Mouse (Mus musculus): ENCODE data around the gene Vmn1r159.
"Not testable (repeated sequence)": the region's sequence is repeated elsewhere in the genome, so short reads cannot be mapped to it uniquely, and the experiment has no call there.

Vmn1r159 gene

GRCm38 (mm10) chr7:22843505-22843904 is at the start of gene Vmn1r159:
Gene Vmn1r159 (minus strand): TSS chr7:22843605.
- not testable (repeated sequence) for DNase-seq (ENCODE audit: low spot score)

- DNase-seq (ENCODE audit: low spot score): not testable (repeated sequence)
These were observed 27.5 kb upstream of the Vmn1r159 start, which contains the start of gene Vmn1r160 for GRCm38 (mm10) chr7:22870924-22871323. Gene Vmn1r160 (plus strand): TSS chr7:22871224.
